Mouse (Mus musculus) urinary bladder, adult 2 months (tissue): Measurements from ENCODE around the gene Ncf4. TPM values are rescaled to one million over a fixed set of nuclear protein-coding genes. Genes with fewer than 3 reads are reported as not detected.

Experiments
- DNase-seq: peaks from one replicate; pipeline ENCODE4 v3.0.0; 2022; ENCODE audit warnings: low spot score
- polyA plus RNA-seq: library from polyadenylated mRNA; depleted of rRNA; stranded (reverse); fragments of >200 nt; gene quantifications from 2 replicates; pipeline ENCODE4 v1.2.3, GENCODE M21; 2012; rRNA removed

The Ncf4 gene
- polyA plus RNA-seq, 1 experiment = 24.4 TPM

- DNase-seq = no peak
These were observed 65.3 kb downstream of the Ncf4 start for GRCm38 (mm10) chr15:78309865-78310264.

GRCm38 (mm10) chr15:78310971-78311370 lies 66.4 kb downstream of the Ncf4 start:
- no peak for DNase-seq

Other genes starting within 250 kb of the Ncf4 start
- not detected in 2 replicates for gene Cacng2, start 124.8 kb upstream of the Ncf4 start, polyA plus RNA-seq
- gene Ift27, start 70.7 kb upstream of the Ncf4 start, polyA plus RNA-seq = 32.3 and 33.5 TPM in 2 replicates
- 0.07 TPM in 1 of 2 replicates, not detected in the other for gene Pvalb, start 38.4 kb upstream of the Ncf4 start, polyA plus RNA-seq
- 6.5 and 7.3 TPM in 2 replicates for gene Csf2rb2, start 60.9 kb downstream of the Ncf4 start, polyA plus RNA-seq
- 5.9 and 6.8 TPM in 2 replicates for gene Csf2rb, start 81.0 kb downstream of the Ncf4 start, polyA plus RNA-seq
- gene Tex33, start 151.1 kb downstream of the Ncf4 start, polyA plus RNA-seq = 0.07 TPM in 1 of 2 replicates, not detected in the other
- 31.3 and 37.1 TPM in 2 replicates for gene Tst, start 161.1 kb downstream of the Ncf4 start, polyA plus RNA-seq
- gene Mpst, start 161.6 kb downstream of the Ncf4 start, polyA plus RNA-seq = 80.2 and 82.5 TPM in 2 replicates
- 121 and 128 TPM in 2 replicates for gene Kctd17, start 183.8 kb downstream of the Ncf4 start, polyA plus RNA-seq
- gene Tmprss6, start 223.8 kb downstream of the Ncf4 start, polyA plus RNA-seq = 0.56 and 0.91 TPM in 2 replicates